Mouse (Mus musculus): ENCODE data around the gene Osbpl9. TPM values are rescaled to one million over a fixed set of nuclear protein-coding genes. Genes with fewer than 3 reads are reported as not detected.

Osbpl9 gene
- polyA plus RNA-seq (2012) = 5.9 and 7.4 TPM in 2 replicates

GRCm38 (mm10) chr4:109201582-109202424 lies at the start of gene Osbpl9:
Gene Osbpl9, minus strand, starts transcription at chr4:109202272.

GRCm38 (mm10) chr4:109234185-109234584 lies 32.1 kb upstream of the Osbpl9 start, which contains the start of gene Calr4:
Gene Calr4, plus strand, starts transcription at chr4:109234485.

Other genes starting within 250 kb of the Osbpl9 start
- gene Nrd1, start 201.6 kb downstream of the Osbpl9 start, polyA plus RNA-seq (2012) = 24.6 and 28.8 TPM in 2 replicates
- gene Calr4, start 32.2 kb upstream of the Osbpl9 start, polyA plus RNA-seq (2012) = 0.04 TPM in 1 of 2 replicates, not detected in the other
- gene Eps15, start 78.0 kb upstream of the Osbpl9 start, polyA plus RNA-seq (2012) = 4.4 and 5.4 TPM in 2 replicates
- 0.11 and 0.63 TPM in 2 replicates for gene Ttc39a, start 204.4 kb upstream of the Osbpl9 start, polyA plus RNA-seq (2012)